ENCODE assay signal across 8 mouse cellular contexts in genomic region chr3:101493937-101494459, GRCm38 (mm10).
DNase-seq lines count a peak whose midpoint lies in the region; ATAC-seq and TF ChIP-seq lines count a peak whose summit lies in the region.

No protein-coding gene starts in this region.

- 46% methylated on average over 10 of the region's 10 CpGs for whole genome bisulfite sequencing in hindbrain, postnatal 0 days

- 0 out of 2 replicates have a peak, but pooled peaks cover 2% of the 10 kb centered on the region for H3K4me1 ChIP-seq in hindbrain, postnatal 0 days (ENCODE audit: insufficient read depth, low read length)

- DNase-seq in gastrocnemius, adult 8-10 months (ENCODE audit: low spot score in 2 of 2), result peak; percentile 64 to 68
- peak; percentile 97 for DNase-seq in hindbrain, postnatal 0 days (ENCODE audit: low spot score)
- DNase-seq in left cerebral cortex, adult 18-20 months (ENCODE audit: low spot score in 2 of 2), result peak; percentile 88 to 95
- peak; percentile 90 to 94 for DNase-seq in right cerebral cortex, postnatal 10 days (ENCODE audit: low spot score in 2 of 2)
- peak; percentile 91 for DNase-seq in urinary bladder, postnatal 14 days (ENCODE audit: low spot score)

- ATAC-seq in activated CD4-positive, CD25-positive, alpha-beta regulatory T cell, adult 4 months, result peak; percentile 76
- ATAC-seq in common myeloid progenitor, adult 5-6 weeks (replicated peaks; ENCODE audit: low read depth, poor library complexity, severe bottlenecking), result peak; percentile 85
- ATAC-seq in hindbrain, postnatal 0 days, result peak; percentile 87
- ATAC-seq in megakaryocyte progenitor cell, adult 5-6 weeks (replicated peaks; ENCODE audit: poor library complexity), result peak; percentile 89

- peak; percentile 99 for TF ChIP-seq CTCF in hindbrain, postnatal 0 days (IDR thresholded peaks at IDR 0.05; ENCODE audit: low read depth)

- no peak overlapping the region for H3K4me2 ChIP-seq in hindbrain, postnatal 0 days (ENCODE audit: low read depth, low read length)

- H3K27ac ChIP-seq in hindbrain, postnatal 0 days, result 0 out of 2 replicates have a peak overlapping the region, but pooled peaks have one; percentile 8

- H3K27me3 ChIP-seq in hindbrain, postnatal 0 days (ENCODE audit: insufficient read depth, low read length), result no peaks in the 10 kb centered on the region

- no peaks in the 10 kb centered on the region for H3K9me3 ChIP-seq in hindbrain, postnatal 0 days (ENCODE audit: low read length)

- H3K9ac ChIP-seq in hindbrain, postnatal 0 days (replicated peaks; ENCODE audit: low read length), result no peak overlapping the region

- H3K4me3 ChIP-seq in hindbrain, postnatal 0 days (ENCODE audit: low read length), result no peak overlapping the region

- no peaks in the 10 kb centered on the region for H3K36me3 ChIP-seq in hindbrain, postnatal 0 days (ENCODE audit: insufficient read depth, low read length)
